Mouse (Mus musculus): ENCODE measurements around the gene Eml2.
"Not testable (repeated sequence)": the region's sequence is repeated elsewhere in the genome, so short reads cannot be mapped to it uniquely, and the experiment has no call there.

Eml2 gene

GRCm38 (mm10) chr7:19175708-19176515 lies at the start of gene Eml2:
Gene Eml2, plus strand, starts transcription at chr7:19176421.
- peak; percentile 91 for DNase-seq (ENCODE audit: low read depth, low spot score)

GRCm38 (mm10) chr7:19127744-19128143 lies 48.5 kb upstream of the Eml2 start:
- no peak for DNase-seq (ENCODE audit: low read depth, low spot score)

- DNase-seq (ENCODE audit: low read depth, low spot score): no peak
These were observed 46.8 kb upstream of the Eml2 start for GRCm38 (mm10) chr7:19129396-19129795.

GRCm38 (mm10) chr7:19130657-19131056 lies 45.6 kb upstream of the Eml2 start:
- DNase-seq (ENCODE audit: low read depth, low spot score): no peak

GRCm38 (mm10) chr7:19131324-19131848 lies 44.8 kb upstream of the Eml2 start:
- DNase-seq (ENCODE audit: low read depth, low spot score): peak; percentile 93

- no peak for DNase-seq (ENCODE audit: low read depth, low spot score)
These were observed 40.1 kb upstream of the Eml2 start for GRCm38 (mm10) chr7:19136168-19136567.

- no peak for DNase-seq (ENCODE audit: low read depth, low spot score)
These were observed 39.4 kb upstream of the Eml2 start for GRCm38 (mm10) chr7:19136673-19137334.

GRCm38 (mm10) chr7:19137380-19137779 lies 38.8 kb upstream of the Eml2 start:
- DNase-seq (ENCODE audit: low read depth, low spot score): no peak

GRCm38 (mm10) chr7:19146793-19147192 lies 29.4 kb upstream of the Eml2 start:
- no peak for DNase-seq (ENCODE audit: low read depth, low spot score)

- no peak for DNase-seq (ENCODE audit: low read depth, low spot score)
These were observed 28.6 kb upstream of the Eml2 start for GRCm38 (mm10) chr7:19147497-19148045.

- no peak for DNase-seq (ENCODE audit: low read depth, low spot score)
These were observed 27.9 kb upstream of the Eml2 start for GRCm38 (mm10) chr7:19148180-19148874.

- peak; percentile 99 for DNase-seq (ENCODE audit: low read depth, low spot score)
These were observed 27.2 kb upstream of the Eml2 start, which contains the start of gene Qpctl for GRCm38 (mm10) chr7:19148875-19149541. Gene Qpctl, minus strand, starts transcription at chr7:19149291.

GRCm38 (mm10) chr7:19149626-19150025 lies 26.6 kb upstream of the Eml2 start, which contains the start of gene Snrpd2:
Gene Snrpd2, plus strand, starts transcription at chr7:19149722.
- DNase-seq (ENCODE audit: low read depth, low spot score): peak; percentile 86

GRCm38 (mm10) chr7:19151121-19151520 lies 25.1 kb upstream of the Eml2 start:
- not testable (repeated sequence) for DNase-seq (ENCODE audit: low read depth, low spot score)

- DNase-seq (ENCODE audit: low read depth, low spot score): no peak
These were observed 21.4 kb upstream of the Eml2 start for GRCm38 (mm10) chr7:19154796-19155195.

- DNase-seq (ENCODE audit: low read depth, low spot score): no peak
These were observed 20.3 kb upstream of the Eml2 start for GRCm38 (mm10) chr7:19155825-19156475.

- DNase-seq (ENCODE audit: low read depth, low spot score): peak; percentile 61
These were observed 18.9 kb upstream of the Eml2 start for GRCm38 (mm10) chr7:19157160-19157800.

- DNase-seq (ENCODE audit: low read depth, low spot score): no peak
These were observed 17.6 kb upstream of the Eml2 start for GRCm38 (mm10) chr7:19158601-19159000.

GRCm38 (mm10) chr7:19159411-19159810 lies 16.8 kb upstream of the Eml2 start:
- DNase-seq (ENCODE audit: low read depth, low spot score): no peak

GRCm38 (mm10) chr7:19160115-19160514 lies 16.1 kb upstream of the Eml2 start:
- no peak for DNase-seq (ENCODE audit: low read depth, low spot score)

All from WW6 (cell line).